Mouse (Mus musculus): Measurements from ENCODE around the gene Serpini1. TPM values are rescaled to one million over a fixed set of nuclear protein-coding genes. Genes with fewer than 3 reads are reported as not detected.

Gene Serpini1
- polyA plus RNA-seq, 1 experiment = 119 TPM

DNA sequence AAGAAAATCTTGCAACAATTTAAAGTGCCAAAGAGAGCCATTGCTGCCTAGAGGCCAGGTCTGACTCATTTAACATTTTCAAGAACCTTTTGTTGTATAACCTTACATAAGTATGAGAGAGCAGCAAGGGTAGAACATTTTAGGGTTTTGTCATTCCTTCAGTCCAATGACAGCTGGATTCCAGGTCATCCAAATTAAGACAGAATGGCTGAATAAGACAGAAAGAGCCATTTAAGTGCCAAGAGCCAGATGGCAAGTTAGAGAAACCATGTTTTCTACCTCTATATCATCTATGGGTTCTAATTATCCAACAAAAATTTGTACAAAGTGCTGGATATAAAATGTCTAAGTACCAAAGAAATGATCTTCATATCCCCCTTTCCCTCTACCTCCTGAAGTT is 6.1 kb upstream of the Serpini1 start:
- TF ChIP-seq POLR2A (IDR thresholded peaks at IDR 0.05; ENCODE audit: extremely low read depth, insufficient read depth, low read length) (no peak), CTCF (IDR thresholded peaks at IDR 0.05; ENCODE audit: extremely low read depth, insufficient read depth, low read length) (no peak)
- peaks cover 2% of the 10 kb centered on the region; the same call in 1 of the 2 replicates for H3K4me1 ChIP-seq (ENCODE audit: control insufficient read depth, insufficient read depth, low read length)
- H3K27ac ChIP-seq (ENCODE audit: insufficient read depth, low read length) = no peak overlapping the region
- no peak overlapping the region for H3K4me3 ChIP-seq (ENCODE audit: insufficient read depth, low read length)

DNA sequence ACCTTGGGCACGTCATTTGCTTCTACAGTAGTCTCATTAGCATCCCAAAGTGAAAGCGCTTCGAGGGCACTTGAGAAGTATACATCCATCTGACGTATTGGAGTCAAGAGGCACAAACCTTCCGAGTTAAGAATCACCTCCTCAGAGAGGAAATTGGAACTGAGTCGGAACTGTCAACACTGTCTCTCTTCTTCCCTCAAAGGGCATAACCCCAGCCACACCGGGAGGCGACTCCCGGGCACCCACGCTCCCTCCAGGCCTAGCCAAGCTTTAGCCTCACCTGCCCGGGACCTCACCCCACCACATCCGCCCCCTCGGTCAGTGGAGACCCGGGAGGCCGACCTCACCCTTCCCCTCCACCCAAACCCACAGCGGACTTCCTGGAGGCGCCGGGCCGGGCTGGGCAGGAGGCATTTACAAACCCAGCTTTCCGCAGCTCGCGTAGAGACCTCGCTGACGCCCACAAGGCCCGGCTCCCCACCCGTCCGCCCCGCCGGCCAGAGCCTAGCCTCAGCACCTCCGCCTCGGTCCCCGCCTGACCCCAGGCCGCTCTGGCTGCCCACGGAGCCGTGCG is 1.1 kb upstream of the Serpini1 start:
- peak overlapping the region; percentile 59 for H3K4me3 ChIP-seq (ENCODE audit: insufficient read depth, low read length)
- no peak for TF ChIP-seq CTCF (IDR thresholded peaks at IDR 0.05; ENCODE audit: extremely low read depth, insufficient read depth, low read length)
- no peak for TF ChIP-seq POLR2A (IDR thresholded peaks at IDR 0.05; ENCODE audit: extremely low read depth, insufficient read depth, low read length)
- peaks cover 2% of the 10 kb centered on the region; the same call in 1 of the 2 replicates for H3K4me1 ChIP-seq (ENCODE audit: control insufficient read depth, insufficient read depth, low read length)
- no peak overlapping the region for H3K27ac ChIP-seq (ENCODE audit: insufficient read depth, low read length)

DNA sequence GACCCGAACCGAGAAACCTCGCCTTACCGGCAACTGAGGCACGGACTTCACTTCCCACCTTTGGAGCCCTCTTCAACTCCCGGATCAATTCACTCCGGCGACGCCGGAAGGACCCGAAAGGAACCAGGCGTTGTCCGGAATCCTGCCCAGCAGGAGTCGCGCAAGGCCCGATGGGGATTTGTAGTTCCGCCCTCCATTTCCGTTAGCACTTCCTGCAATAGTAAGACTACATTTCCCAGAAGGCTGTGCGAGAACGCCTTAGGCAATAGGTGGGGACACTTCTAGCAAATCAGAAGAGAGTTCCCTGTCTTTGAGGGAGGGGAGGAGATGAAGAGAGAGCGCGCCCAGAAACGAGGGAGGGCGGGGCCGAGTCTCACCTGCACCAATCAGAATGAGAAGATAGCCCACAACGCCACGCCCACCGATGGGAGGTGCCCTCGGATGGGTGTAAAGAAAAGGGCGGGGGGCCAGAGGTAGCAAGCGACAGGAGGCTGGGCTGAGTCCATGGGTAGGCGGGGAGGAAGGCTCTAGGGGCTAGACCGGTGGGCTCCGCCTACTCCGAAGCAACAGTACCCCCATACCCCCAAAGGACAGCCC is 554 bp upstream of the Serpini1 start, which contains the start of gene Pdcd10:
Gene Pdcd10, minus strand, starts transcription at position 162 of the 597 bp plus-strand sequence.
- peak; percentile 73; the same call in 1 of the 2 replicates for TF ChIP-seq POLR2A (IDR thresholded peaks at IDR 0.05; ENCODE audit: extremely low read depth, insufficient read depth, low read length)
- no peak for TF ChIP-seq CTCF (IDR thresholded peaks at IDR 0.05; ENCODE audit: extremely low read depth, insufficient read depth, low read length)
- peak within 1 kb of the TSS; percentile 59 for H3K4me3 ChIP-seq (ENCODE audit: insufficient read depth, low read length)
- H3K4me1 ChIP-seq (ENCODE audit: control insufficient read depth, insufficient read depth, low read length) = peaks cover 2% of the 10 kb centered on the region; the same call in 1 of the 2 replicates
- H3K27ac ChIP-seq (ENCODE audit: insufficient read depth, low read length) = peak within 1 kb of the TSS; percentile 54

DNA sequence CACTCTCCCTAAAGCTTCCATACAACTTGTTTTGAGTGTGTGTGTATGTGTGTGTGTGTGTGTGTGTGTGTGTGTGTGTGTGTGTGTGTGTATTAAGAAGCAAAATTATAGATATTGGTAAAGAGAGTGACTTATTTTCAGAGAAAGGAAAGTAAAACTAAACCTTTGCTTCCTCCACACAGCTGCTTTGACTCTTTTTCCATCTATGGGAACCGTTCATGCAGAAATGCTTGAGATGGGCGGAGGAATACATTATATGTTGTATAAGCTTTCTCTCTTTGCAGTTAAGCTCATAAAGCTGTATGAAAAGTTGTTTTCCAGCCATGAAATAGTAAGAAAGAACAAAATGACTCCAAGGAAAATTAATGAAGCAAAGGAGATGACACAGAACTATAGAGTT is 16.7 kb downstream of the Serpini1 start:
- H3K27ac ChIP-seq (ENCODE audit: insufficient read depth, low read length) = no peak overlapping the region; the same call in 1 of the 2 replicates
- no peak for TF ChIP-seq CTCF (IDR thresholded peaks at IDR 0.05; ENCODE audit: extremely low read depth, insufficient read depth, low read length)
- TF ChIP-seq POLR2A (IDR thresholded peaks at IDR 0.05; ENCODE audit: extremely low read depth, insufficient read depth, low read length) = no peak
- peaks cover 2% of the 10 kb centered on the region; the same call in 1 of the 2 replicates for H3K4me1 ChIP-seq (ENCODE audit: control insufficient read depth, insufficient read depth, low read length)

DNA sequence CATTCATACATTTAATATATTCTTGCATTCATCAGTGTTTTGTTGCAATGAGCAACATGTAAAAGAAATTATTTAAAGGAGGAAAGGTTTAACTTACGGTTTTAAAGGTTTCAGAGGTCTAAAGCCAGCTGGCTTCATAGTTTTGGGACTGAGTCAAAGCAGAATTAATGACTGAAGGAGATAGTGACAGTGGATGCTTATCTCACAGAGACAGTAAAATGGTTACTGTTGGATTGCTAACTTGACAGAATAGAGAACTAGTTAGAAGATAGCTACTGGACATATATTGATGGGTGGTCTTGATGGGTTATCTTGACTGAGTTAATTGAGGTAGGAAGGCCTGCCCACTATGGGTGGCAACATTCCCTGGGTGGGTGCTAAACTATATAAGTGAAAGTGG is 18.2 kb downstream of the Serpini1 start:
- Histone ChIP-seq H3K27ac (ENCODE audit: insufficient read depth, low read length) (no peak overlapping the region), H3K4me3 (ENCODE audit: insufficient read depth, low read length) (no peak overlapping the region), H3K4me1 (ENCODE audit: control insufficient read depth, insufficient read depth, low read length) (peaks cover 2% of the 10 kb centered on the region; the same call in 1 of the 2 replicates)
- TF ChIP-seq POLR2A (IDR thresholded peaks at IDR 0.05; ENCODE audit: extremely low read depth, insufficient read depth, low read length) (no peak), CTCF (IDR thresholded peaks at IDR 0.05; ENCODE audit: extremely low read depth, insufficient read depth, low read length) (no peak)

More for the DNA sequence above, 16.7 kb downstream of the Serpini1 start:
- H3K4me3 ChIP-seq (ENCODE audit: insufficient read depth, low read length) = no peak overlapping the region

DNA sequence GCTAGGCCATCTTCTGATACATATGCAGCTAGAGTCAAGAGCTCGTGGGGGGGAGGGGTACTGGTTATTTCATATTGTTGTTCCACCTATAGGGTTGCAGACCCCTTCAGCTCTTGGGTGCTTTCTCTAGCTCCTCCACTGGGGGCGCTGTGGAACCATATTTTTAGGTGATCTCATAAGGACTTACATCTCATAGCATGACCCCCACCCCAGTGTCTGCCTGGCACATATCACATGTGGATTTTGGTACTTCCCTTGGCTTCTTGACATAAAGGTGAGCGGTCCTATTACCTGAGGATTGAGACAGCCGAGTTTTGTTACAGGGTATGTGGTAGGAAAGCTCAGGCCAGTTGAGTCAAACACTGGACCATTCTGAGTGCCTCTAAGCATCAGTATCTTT is 22.0 kb downstream of the Serpini1 start:
- Histone ChIP-seq H3K4me1 (ENCODE audit: control insufficient read depth, insufficient read depth, low read length) (no peaks in the 10 kb centered on the region; the same call in 1 of the 2 replicates), H3K4me3 (ENCODE audit: insufficient read depth, low read length) (no peak overlapping the region), H3K27ac (ENCODE audit: insufficient read depth, low read length) (no peak overlapping the region)
- TF ChIP-seq POLR2A (IDR thresholded peaks at IDR 0.05; ENCODE audit: extremely low read depth, insufficient read depth, low read length) = no peak
- no peak for TF ChIP-seq CTCF (IDR thresholded peaks at IDR 0.05; ENCODE audit: extremely low read depth, insufficient read depth, low read length)

DNA sequence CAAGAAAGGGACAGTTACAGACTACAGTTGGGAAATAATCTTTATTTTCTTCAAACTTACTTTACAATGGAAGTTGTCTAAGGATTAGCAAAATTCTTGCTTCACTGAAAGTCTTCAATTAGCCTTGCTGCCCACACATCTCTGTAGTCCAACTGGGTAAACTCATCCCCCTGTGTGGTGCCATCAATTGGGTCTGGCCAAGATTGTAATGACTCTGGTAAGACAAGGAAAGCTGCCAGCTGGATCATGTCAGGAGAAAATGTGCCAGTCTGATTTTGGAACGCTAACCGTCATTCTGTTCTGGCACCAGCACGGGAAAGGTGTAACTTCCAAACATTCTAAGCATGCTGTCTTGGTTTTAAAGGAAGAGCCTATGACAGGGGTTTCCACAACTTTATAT is 25.9 kb downstream of the Serpini1 start:
- no peak overlapping the region for H3K27ac ChIP-seq (ENCODE audit: insufficient read depth, low read length)
- H3K4me3 ChIP-seq (ENCODE audit: insufficient read depth, low read length) = no peak overlapping the region
- TF ChIP-seq CTCF (IDR thresholded peaks at IDR 0.05; ENCODE audit: extremely low read depth, insufficient read depth, low read length) (no peak), POLR2A (IDR thresholded peaks at IDR 0.05; ENCODE audit: extremely low read depth, insufficient read depth, low read length) (no peak)
- peaks cover 2% of the 10 kb centered on the region for H3K4me1 ChIP-seq (ENCODE audit: control insufficient read depth, insufficient read depth, low read length)

DNA sequence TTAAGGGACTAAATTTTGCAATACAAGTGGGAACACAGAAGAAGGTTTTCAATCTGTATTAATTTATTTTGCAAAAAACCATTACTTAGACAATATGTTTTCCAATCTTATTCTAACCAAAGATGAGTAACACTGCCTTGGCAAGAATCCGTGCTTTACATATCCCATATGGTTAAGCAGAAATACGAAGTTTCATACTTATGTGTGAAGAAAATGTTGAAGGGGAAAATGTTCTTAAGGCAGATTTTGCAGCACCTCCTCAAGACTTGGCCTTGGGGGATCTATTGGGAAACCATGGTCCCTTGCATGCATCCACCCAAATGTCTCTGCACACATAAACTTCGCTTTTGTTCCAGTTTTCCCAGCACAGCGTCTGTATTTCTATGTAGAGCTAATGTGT is 27.6 kb downstream of the Serpini1 start:
- TF ChIP-seq POLR2A (IDR thresholded peaks at IDR 0.05; ENCODE audit: extremely low read depth, insufficient read depth, low read length) (no peak), CTCF (IDR thresholded peaks at IDR 0.05; ENCODE audit: extremely low read depth, insufficient read depth, low read length) (no peak)
- H3K4me1 ChIP-seq (ENCODE audit: control insufficient read depth, insufficient read depth, low read length) = peaks cover 2% of the 10 kb centered on the region
- no peak overlapping the region for H3K4me3 ChIP-seq (ENCODE audit: insufficient read depth, low read length)
- H3K27ac ChIP-seq (ENCODE audit: insufficient read depth, low read length) = no peak overlapping the region

DNA sequence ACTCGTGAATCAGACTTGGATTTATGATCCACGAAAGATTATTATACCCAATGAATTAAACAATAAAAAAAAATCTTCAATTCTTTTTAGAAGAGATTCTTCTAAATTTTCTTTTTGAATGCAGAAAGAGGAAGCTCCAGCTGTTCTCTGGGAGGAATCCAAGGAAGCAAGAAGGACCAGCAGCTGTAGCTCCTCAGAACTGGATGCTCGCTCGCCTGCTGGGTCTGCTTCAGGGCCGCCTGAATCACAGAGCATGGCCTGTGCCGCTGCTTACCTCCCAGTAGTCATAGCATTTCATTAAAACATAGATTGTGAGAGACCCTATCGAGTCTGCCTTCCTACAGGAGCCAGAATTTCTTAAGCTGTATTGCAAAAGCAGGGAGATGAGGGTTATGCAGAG is 53.7 kb downstream of the Serpini1 start:
- Histone ChIP-seq H3K4me1 (ENCODE audit: control insufficient read depth, insufficient read depth, low read length) (no peaks in the 10 kb centered on the region), H3K27ac (ENCODE audit: insufficient read depth, low read length) (no peak overlapping the region), H3K4me3 (ENCODE audit: insufficient read depth, low read length) (no peak overlapping the region)
- TF ChIP-seq CTCF (IDR thresholded peaks at IDR 0.05; ENCODE audit: extremely low read depth, insufficient read depth, low read length) (no peak), POLR2A (IDR thresholded peaks at IDR 0.05; ENCODE audit: extremely low read depth, insufficient read depth, low read length) (no peak)

DNA sequence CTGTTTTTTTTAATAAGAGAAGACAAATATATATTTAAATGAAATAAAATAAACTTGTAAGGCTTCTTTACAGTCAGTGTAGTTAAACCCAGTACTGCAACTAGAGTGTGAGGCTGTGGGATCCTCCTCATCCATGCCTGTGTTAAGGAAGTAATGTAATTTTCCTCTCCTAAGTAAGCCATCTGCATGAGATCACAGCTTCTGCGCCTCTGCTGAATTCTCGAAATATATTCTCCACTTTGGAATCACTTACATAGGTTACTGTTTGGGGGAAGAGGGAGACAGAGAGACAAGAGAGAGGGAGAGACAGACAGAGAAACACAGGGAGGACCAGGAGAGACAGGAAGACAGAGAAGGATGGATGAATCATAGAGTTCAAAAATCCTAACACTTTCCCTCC is 67.3 kb downstream of the Serpini1 start:
- Histone ChIP-seq H3K4me3 (ENCODE audit: insufficient read depth, low read length) (no peak overlapping the region), H3K4me1 (ENCODE audit: control insufficient read depth, insufficient read depth, low read length) (no peaks in the 10 kb centered on the region; the same call in 1 of the 2 replicates), H3K27ac (ENCODE audit: insufficient read depth, low read length) (no peak overlapping the region)
- no peak for TF ChIP-seq POLR2A (IDR thresholded peaks at IDR 0.05; ENCODE audit: extremely low read depth, insufficient read depth, low read length)
- TF ChIP-seq CTCF (IDR thresholded peaks at IDR 0.05; ENCODE audit: extremely low read depth, insufficient read depth, low read length) = no peak

All from cortical plate, adult 2 months (tissue).